ENCODE assay signal across 14 mouse cellular contexts in genomic region chr6:30101773-30102415, GRCm38 (mm10).
"Had no signal": no experiment of that assay in that cellular context is flagged by ENCODE, and none has a peak within 500 bp of the region (broad histone marks: within the 10 kb centered on the region; RNA-seq: fewer than 3 reads in every experiment).

No protein-coding gene starts in this region.

- H3K27me3 ChIP-seq: limb, embryonic 15.5 days; liver, embryonic 12.5 days; neural tube, embryonic 13.5 days had no signal

- ATAC-seq: liver, embryonic 12.5 days had no signal

- H3K4me3 ChIP-seq: left cerebral cortex, adult 2 months; limb, embryonic 15.5 days; liver, embryonic 12.5 days; midbrain, embryonic 10.5 days; neural tube, embryonic 13.5 days had no signal

- H3K4me1 ChIP-seq: limb, embryonic 15.5 days; liver, embryonic 12.5 days; midbrain, embryonic 10.5 days; neural tube, embryonic 13.5 days had no signal

- DNase-seq: kidney, postnatal 25 days; lung, embryonic 14.5 days; lung, postnatal 10 days; lung, postnatal 4 days; midbrain, embryonic 14.5 days; retina, postnatal 1 day; right cerebral cortex, postnatal 4 days; spleen, adult 18-20 months; thymus, postnatal 4 days had no signal

- H3K4me2 ChIP-seq: limb, embryonic 15.5 days; liver, embryonic 12.5 days; lung, embryonic 14.5 days; neural tube, embryonic 13.5 days had no signal

- H3K27ac ChIP-seq: left cerebral cortex, adult 2 months; limb, embryonic 15.5 days; liver, embryonic 12.5 days; midbrain, embryonic 10.5 days; neural tube, embryonic 13.5 days had no signal

- H3K9ac ChIP-seq: limb, embryonic 15.5 days; liver, embryonic 12.5 days; lung, embryonic 14.5 days; neural tube, embryonic 13.5 days had no signal

- H3K9me3 ChIP-seq: limb, embryonic 15.5 days; liver, embryonic 12.5 days; midbrain, embryonic 10.5 days; neural tube, embryonic 13.5 days had no signal
